Mouse (Mus musculus): ENCODE results near the gene Mogat1. TPM values are rescaled to one million over a fixed set of nuclear protein-coding genes. Genes with fewer than 3 reads are reported as not detected.

The Mogat1 gene
- polyA plus RNA-seq (2012; rRNA removed) = 0.63 and 0.79 TPM in 2 replicates

GRCm38 (mm10) chr1:78510862-78511261 is at the start of gene Mogat1:
Mogat1 (plus strand) TSS chr1:78510991.

GRCm38 (mm10) chr1:78488752-78489492 is 21.9 kb upstream of the Mogat1 start, which contains the start of gene Farsb:
Farsb (minus strand) TSS chr1:78488897.

GRCm38 (mm10) chr1:78511621-78512160 is 900 bp downstream of the Mogat1 start, which contains the start of gene BC035947:
BC035947 (minus strand) TSS chr1:78512158.

Other genes with a start within 250 kb of the Mogat1 start
- gene Sgpp2, start 200.6 kb upstream of the Mogat1 start, polyA plus RNA-seq (2012; rRNA removed) = 1.2 and 2.4 TPM in 2 replicates
- 79.6 and 82.9 TPM in 2 replicates for gene Farsb, start 22.1 kb upstream of the Mogat1 start, polyA plus RNA-seq (2012; rRNA removed)
- gene BC035947, start 1.2 kb downstream of the Mogat1 start, polyA plus RNA-seq (2012; rRNA removed) = 1.2 and 1.5 TPM in 2 replicates
- gene Acsl3, start 146.8 kb downstream of the Mogat1 start, polyA plus RNA-seq (2012; rRNA removed) = 57.1 and 60.8 TPM in 2 replicates
- 3.9 and 4.4 TPM in 2 replicates for gene Utp14b, start 147.0 kb downstream of the Mogat1 start, polyA plus RNA-seq (2012; rRNA removed)